Mouse (Mus musculus): Measurements from ENCODE around the gene Fibp. TPM values are rescaled to one million over a fixed set of nuclear protein-coding genes. Genes with fewer than 3 reads are reported as not detected.

The Fibp gene
- total and polyA plus RNA-seq, 3 experiments: 21.9 to 63.5 TPM; not detected in 1

- Histone ChIP-seq H3K36me3 (ENCODE audit: control insufficient read depth in 1 of 2, insufficient read depth in 2 of 2, low read length in 2 of 2) (peaks cover 0 to 4% of the 10 kb centered on the region in 2 experiments; a peak in 2 of 4 replicates), H3K27me3 (ENCODE audit: control insufficient read depth in 1 of 2, insufficient read depth in 2 of 2, low read length in 2 of 2) (no peaks in the 10 kb centered on the region), H3K27ac (ENCODE audit: control insufficient read depth, low read depth, low read length) (peak within 1 kb of the TSS; percentile 20; the same call in 1 of the 2 replicates), H3K9ac (ENCODE audit: control insufficient read depth, low read depth, low read length, poor library complexity, severe bottlenecking) (peak within 1 kb of the TSS; percentile 64), H3K79me2 (ENCODE audit: control insufficient read depth, insufficient read depth, low read length, poor library complexity) (peaks cover 6% of the 10 kb centered on the region; the same call in 1 of the 2 replicates), H3K4me1 (ENCODE audit: control insufficient read depth in 1 of 2, insufficient read depth in 2 of 2, low read length in 2 of 2) (peaks cover 0 to 25% of the 10 kb centered on the region in 2 experiments; a peak in 3 of 4 replicates), H3K4me3 (ENCODE audit: control insufficient read depth in 1 of 2, insufficient read depth in 1 of 2, low read depth in 2 of 2, low read length in 2 of 2) (peak within 1 kb of the TSS; percentile 80 to 81), H3K9me3 (replicated peaks; ENCODE audit: insufficient read depth, low read length) (no peaks in the 10 kb centered on the region)
- DNase-seq (ENCODE audit: low read depth, low spot score): peak; percentile 82
- no peak for TF ChIP-seq USF2 (IDR thresholded peaks at IDR 0.05; ENCODE audit: borderline replicate concordance in 1 of 2, insufficient read depth in 1 of 2, low read depth in 1 of 2, low read length in 2 of 2)
- TF ChIP-seq ZKSCAN1 (IDR thresholded peaks at IDR 0.05; ENCODE audit: low read depth, low read length): no peak
- TF ChIP-seq MYC (IDR thresholded peaks at IDR 0.05; ENCODE audit: low read depth, low read length): no peak
- no peak for TF ChIP-seq RAD21 (IDR thresholded peaks at IDR 0.05; ENCODE audit: low read depth, low read length)
- no peak for TF ChIP-seq GABPA (IDR thresholded peaks at IDR 0.05; ENCODE audit: low read depth, low read length)
- no peak for TF ChIP-seq CHD2 (IDR thresholded peaks at IDR 0.05; ENCODE audit: low read length)
- TF ChIP-seq GATA1 (IDR thresholded peaks at IDR 0.05; ENCODE audit: low read depth, low read length): no peak
- no peak for TF ChIP-seq ELF1 (IDR thresholded peaks at IDR 0.05; ENCODE audit: low read depth, low read length)
- no peak; the same call in 1 of the 2 replicates for TF ChIP-seq MAZ (IDR thresholded peaks at IDR 0.05; ENCODE audit: low read depth, low read length)
- TF ChIP-seq USF1 (IDR thresholded peaks at IDR 0.05; ENCODE audit: low read depth, low read length): no peak
- no peak for TF ChIP-seq TCF12 (IDR thresholded peaks at IDR 0.05; ENCODE audit: low read depth, low read length)
- no peak for TF ChIP-seq KAT2A (conservative IDR thresholded peaks at IDR 0.05; ENCODE audit: low read depth, low read length)
- no peak for TF ChIP-seq POLR2AphosphoS2 (IDR thresholded peaks at IDR 0.05; ENCODE audit: low read length)
- TF ChIP-seq NELFE (IDR thresholded peaks at IDR 0.05; ENCODE audit: low read depth, low read length): peak; percentile 48; the same call in 1 of the 2 replicates
- TF ChIP-seq SMC3 (IDR thresholded peaks at IDR 0.05; ENCODE audit: low read depth, low read length): 0 out of 2 replicates have a peak, but pooled peaks have one; percentile 2
- no peak for TF ChIP-seq E2F4 (IDR thresholded peaks at IDR 0.05; ENCODE audit: borderline replicate concordance, low read depth, low read length)
- no peak for TF ChIP-seq BHLHE40 (IDR thresholded peaks at IDR 0.05; ENCODE audit: borderline replicate concordance, low read depth, low read length)
- no peak for TF ChIP-seq ZC3H11A (IDR thresholded peaks at IDR 0.05; ENCODE audit: low read depth, low read length)
- no peak for TF ChIP-seq TAL1 (IDR thresholded peaks at IDR 0.05; ENCODE audit: low read length)
- TF ChIP-seq POLR2A (IDR thresholded peaks at IDR 0.05; ENCODE audit: control insufficient read depth in 1 of 2, insufficient read depth in 1 of 2, low read depth in 1 of 2, low read length in 2 of 2, poor library complexity in 1 of 2): peak in 1 of 2 experiments; percentile 18; a peak in 1 of 4 replicates
- no peak for TF ChIP-seq JUND (IDR thresholded peaks at IDR 0.05; ENCODE audit: low read depth, low read length)
- peak; percentile 36; the same call in 1 of the 2 replicates for TF ChIP-seq ETS1 (IDR thresholded peaks at IDR 0.05; ENCODE audit: low read depth, low read length)
- no peak for TF ChIP-seq MAX (IDR thresholded peaks at IDR 0.05; ENCODE audit: low read length)
- peak; percentile 82; the same call in 1 of the 2 replicates for TF ChIP-seq CHD1 (IDR thresholded peaks at IDR 0.05; ENCODE audit: low read depth, low read length)
- no peak for TF ChIP-seq CTCF (IDR thresholded peaks at IDR 0.05 in 2 of 3, conservative IDR thresholded peaks at IDR 0.05 in 1 of 3; ENCODE audit: control insufficient read depth in 1 of 3, insufficient read depth in 1 of 3, low read depth in 2 of 3, low read length in 3 of 3, poor library complexity in 1 of 3, severe bottlenecking in 1 of 3)
- TF ChIP-seq ZMIZ1 (IDR thresholded peaks at IDR 0.05; ENCODE audit: low read depth, low read length): no peak
- TF ChIP-seq MAFK (IDR thresholded peaks at IDR 0.05; ENCODE audit: borderline replicate concordance, low read depth, low read length): no peak
- TF ChIP-seq UBTF (IDR thresholded peaks at IDR 0.05; ENCODE audit: borderline replicate concordance, insufficient read depth, low read depth, low read length): no peak
- TF ChIP-seq TBP (IDR thresholded peaks at IDR 0.05; ENCODE audit: low read depth, low read length): no peak
- no peak for TF ChIP-seq MEF2A (IDR thresholded peaks at IDR 0.05; ENCODE audit: extremely low read depth, insufficient replicate concordance, low read depth, low read length, poor library complexity, severe bottlenecking)
- peak; percentile 51 for TF ChIP-seq MXI1 (IDR thresholded peaks at IDR 0.05; ENCODE audit: low read depth, low read length)
- no peak for TF ChIP-seq NRF1 (IDR thresholded peaks at IDR 0.05; ENCODE audit: insufficient read depth, low read depth, low read length, poor library complexity, severe bottlenecking)
- peak; percentile 50; the same call in 1 of the 2 replicates for TF ChIP-seq SIN3A (IDR thresholded peaks at IDR 0.05; ENCODE audit: low read length)
- TF ChIP-seq EP300 (IDR thresholded peaks at IDR 0.05; ENCODE audit: low read depth in 1 of 2, low read length in 2 of 2): no peak
- TF ChIP-seq MYB (IDR thresholded peaks at IDR 0.05; ENCODE audit: low read depth, low read length): no peak
These were observed 12.7 kb upstream of the Fibp start, which contains the start of gene Fosl1 for GRCm38 (mm10) chr19:5447515-5448353. Fosl1 (plus strand) TSS chr19:5447547.
